Mouse (Mus musculus) macrophage (primary cell): ENCODE measurements around the gene Ociad2. TPM values are rescaled to one million over a fixed set of nuclear protein-coding genes. Genes with fewer than 3 reads are reported as not detected.

Experiments used
- H3K27ac ChIP-seq: fragments of 350-480 bp; formaldehyde crosslinking; 2 replicates; pipeline ENCODE4 v1.9.0; 2021
- H3K36me3 ChIP-seq: fragments of 350-480 bp; formaldehyde crosslinking; 2 replicates; pipeline ENCODE4 v1.9.0; 2021; ENCODE audit errors: inconsistent target
- H3K4me3 ChIP-seq: fragments of 350-480 bp; formaldehyde crosslinking; 2 replicates; pipeline ENCODE4 v1.9.0; 2021; ENCODE audit errors: inconsistent target
- H3K79me2 ChIP-seq: fragments of 350-480 bp; formaldehyde crosslinking; 2 replicates; pipeline ENCODE4 v1.9.0; 2021; ENCODE audit errors: inconsistent target
- WGBS: methylation state at CpG from one replicate; pipeline ENCODE4 v1.1.7; 2026; ENCODE audit warnings: inconsistent platforms; ENCODE audit not compliant: missing documents; 5-methylcytosine and 5-hydroxymethylcytosine counted together
- polyA plus RNA-seq: library from polyadenylated mRNA; stranded (reverse); fragments of 250-400 nt; gene quantifications from 3 replicates; pipeline ENCODE4 v1.2.4, GENCODE M21; 2018; ENCODE audit warnings: inconsistent platforms

The Ociad2 gene
- polyA plus RNA-seq, 1 experiment from 2014 or later, result 2.2 TPM

- H3K79me2 ChIP-seq, result no peaks in the 10 kb centered on the region; the same call in 1 of the 2 replicates
- no peak overlapping the region for H3K4me3 ChIP-seq
- no peak overlapping the region for H3K27ac ChIP-seq
- WGBS, result 92% methylated on average over 3 of the region's 3 CpGs
- peaks cover 86% of the 10 kb centered on the region for H3K36me3 ChIP-seq
These were observed 33.5 kb downstream of the Ociad2 start for GRCm38 (mm10) chr5:73307297-73307696.

DNA sequence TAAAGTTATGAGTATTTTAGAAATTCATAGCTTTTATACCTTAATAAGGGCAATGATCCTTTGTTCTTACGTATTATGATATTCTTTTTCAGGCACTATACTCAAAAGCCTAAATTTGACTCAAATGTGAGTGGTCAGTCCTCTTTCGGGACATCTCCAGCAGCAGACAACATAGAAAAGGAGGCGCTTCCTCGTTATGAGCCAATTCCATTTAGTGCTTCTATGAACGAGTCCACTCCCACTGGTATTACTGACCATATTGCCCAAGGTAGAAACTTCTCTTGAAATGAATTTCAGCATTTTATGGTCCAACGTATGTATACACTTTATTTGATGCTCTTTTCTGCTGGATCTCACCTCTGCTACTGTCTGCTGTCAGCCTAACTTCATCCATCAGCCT is 34.3 kb downstream of the Ociad2 start:
- Histone ChIP-seq H3K36me3 (peaks cover 89% of the 10 kb centered on the region), H3K27ac (no peak overlapping the region), H3K4me3 (no peak overlapping the region), H3K79me2 (no peaks in the 10 kb centered on the region; the same call in 1 of the 2 replicates)
- 92% methylated on average over 6 of the region's 6 CpGs for WGBS

DNA sequence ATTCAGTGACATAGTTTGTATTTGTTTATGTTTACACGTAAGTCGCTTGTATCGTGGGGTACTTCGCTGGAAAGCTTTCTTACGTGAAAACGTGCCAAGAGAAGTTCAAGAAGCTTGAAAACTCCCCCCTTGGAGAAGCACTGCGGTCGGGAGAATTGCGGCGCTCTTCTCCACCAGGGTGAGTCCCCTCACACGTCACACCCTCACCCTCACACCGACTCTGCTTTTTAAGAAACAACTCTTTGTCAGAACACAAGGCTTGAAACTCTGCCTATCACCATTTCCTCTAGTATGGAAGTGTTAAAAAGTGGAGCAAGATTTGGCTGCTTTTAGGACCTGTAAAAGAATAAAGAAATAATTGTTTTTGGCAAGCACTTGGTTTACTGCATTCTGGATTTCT is 36.3 kb downstream of the Ociad2 start:
- peaks cover 88% of the 10 kb centered on the region for H3K36me3 ChIP-seq
- H3K27ac ChIP-seq, result no peak overlapping the region
- H3K79me2 ChIP-seq, result peaks cover 7% of the 10 kb centered on the region
- no peak overlapping the region for H3K4me3 ChIP-seq
- 90% methylated on average over 12 of the region's 12 CpGs for WGBS

DNA sequence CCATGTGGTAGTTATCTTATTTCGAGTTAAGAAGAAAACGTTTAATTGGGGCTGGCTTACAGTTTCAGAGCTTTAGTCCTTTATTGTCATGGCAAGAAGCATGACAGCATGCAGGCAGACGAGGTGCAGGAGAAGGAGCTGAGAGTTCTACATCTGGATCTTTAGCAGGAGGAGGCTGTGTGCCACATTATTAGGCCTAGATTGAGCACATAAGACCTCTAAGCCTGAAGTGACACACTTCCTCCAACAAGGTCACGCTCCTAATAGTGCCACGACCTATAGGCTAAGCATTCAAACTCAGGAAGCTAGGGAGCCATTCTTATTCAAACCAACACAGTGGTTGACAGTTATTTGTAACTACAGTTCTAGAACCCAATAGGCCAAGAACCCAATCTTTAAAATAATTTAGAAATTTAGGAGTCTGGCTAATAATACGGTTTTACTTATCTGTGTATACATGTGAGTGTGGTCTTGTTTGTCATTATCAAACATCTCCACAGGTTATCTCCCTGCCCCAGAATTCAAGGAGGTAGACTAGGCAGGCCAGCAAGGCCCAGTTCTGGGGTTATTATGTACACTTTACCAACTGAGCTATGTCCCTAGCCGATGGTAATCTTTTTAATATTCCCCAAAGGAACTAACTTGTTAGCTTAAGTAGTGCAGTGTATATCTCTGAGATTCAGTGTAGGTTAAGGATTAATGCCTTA is 39.1 kb downstream of the Ociad2 start:
- Histone ChIP-seq H3K36me3 (peaks cover 77% of the 10 kb centered on the region), H3K27ac (no peak overlapping the region), H3K4me3 (no peak overlapping the region), H3K79me2 (peaks cover 35% of the 10 kb centered on the region)
- WGBS, result 95% methylated on average over 7 of the region's 7 CpGs

DNA sequence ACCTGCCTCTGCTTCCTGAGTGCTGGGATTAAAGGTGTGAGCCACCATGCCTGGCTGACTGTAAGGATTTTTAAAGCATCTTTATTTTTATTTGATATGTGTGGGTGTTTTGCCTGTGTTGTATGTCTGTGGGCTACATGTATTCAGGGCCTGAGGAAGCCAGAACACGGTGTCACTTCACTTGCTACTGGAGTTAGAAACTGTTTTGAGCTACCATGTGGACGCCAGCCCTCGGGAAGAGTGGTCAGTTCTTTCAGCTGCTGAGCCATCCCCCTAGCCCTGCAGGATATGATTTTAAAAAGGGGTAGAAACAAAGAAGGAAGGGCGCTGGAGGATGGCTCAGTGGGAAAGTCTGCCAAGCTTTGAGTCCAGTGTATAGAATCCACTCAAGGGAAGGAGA is 44.9 kb downstream of the Ociad2 start:
- Histone ChIP-seq H3K79me2 (peaks cover 74% of the 10 kb centered on the region), H3K36me3 (peaks cover 37% of the 10 kb centered on the region)
- 88% methylated on average over 4 of the region's 4 CpGs for WGBS

DNA sequence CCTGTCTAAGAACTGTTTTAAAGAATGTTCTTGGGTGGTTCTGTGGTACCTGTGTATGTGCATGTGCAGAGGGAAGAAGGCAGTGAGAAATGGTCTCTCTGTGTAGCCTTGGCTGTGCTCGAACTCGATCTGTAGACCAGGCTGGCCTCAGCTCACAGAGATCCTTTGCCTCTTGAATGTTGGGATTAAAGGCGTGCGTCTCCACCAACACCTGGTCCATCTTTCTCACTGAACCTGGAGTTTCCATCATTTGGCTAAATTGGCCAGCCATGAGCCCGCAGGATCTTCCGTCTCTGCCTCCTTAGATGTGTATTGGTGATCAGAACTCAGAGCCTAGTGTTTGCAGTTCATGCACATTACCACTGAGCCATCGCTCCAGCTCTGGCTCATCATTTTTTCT is 45.8 kb downstream of the Ociad2 start:
- peaks cover 72% of the 10 kb centered on the region for H3K79me2 ChIP-seq
- H3K27ac ChIP-seq, result no peak overlapping the region
- 95% methylated on average over 7 of the region's 7 CpGs for WGBS
- H3K36me3 ChIP-seq, result peaks cover 29% of the 10 kb centered on the region
- H3K4me3 ChIP-seq, result no peak overlapping the region

More for the DNA sequence above, 44.9 kb downstream of the Ociad2 start:
- Histone ChIP-seq H3K27ac (no peak overlapping the region), H3K4me3 (no peak overlapping the region)

- Histone ChIP-seq H3K4me3 (peak overlapping the region; percentile 91), H3K36me3 (peaks cover 25% of the 10 kb centered on the region), H3K79me2 (peaks cover 56% of the 10 kb centered on the region), H3K27ac (peak overlapping the region; percentile 54)
- WGBS, result 7% methylated on average over 8 of the region's 8 CpGs
These were observed 47.4 kb downstream of the Ociad2 start for GRCm38 (mm10) chr5:73293458-73293827.

DNA sequence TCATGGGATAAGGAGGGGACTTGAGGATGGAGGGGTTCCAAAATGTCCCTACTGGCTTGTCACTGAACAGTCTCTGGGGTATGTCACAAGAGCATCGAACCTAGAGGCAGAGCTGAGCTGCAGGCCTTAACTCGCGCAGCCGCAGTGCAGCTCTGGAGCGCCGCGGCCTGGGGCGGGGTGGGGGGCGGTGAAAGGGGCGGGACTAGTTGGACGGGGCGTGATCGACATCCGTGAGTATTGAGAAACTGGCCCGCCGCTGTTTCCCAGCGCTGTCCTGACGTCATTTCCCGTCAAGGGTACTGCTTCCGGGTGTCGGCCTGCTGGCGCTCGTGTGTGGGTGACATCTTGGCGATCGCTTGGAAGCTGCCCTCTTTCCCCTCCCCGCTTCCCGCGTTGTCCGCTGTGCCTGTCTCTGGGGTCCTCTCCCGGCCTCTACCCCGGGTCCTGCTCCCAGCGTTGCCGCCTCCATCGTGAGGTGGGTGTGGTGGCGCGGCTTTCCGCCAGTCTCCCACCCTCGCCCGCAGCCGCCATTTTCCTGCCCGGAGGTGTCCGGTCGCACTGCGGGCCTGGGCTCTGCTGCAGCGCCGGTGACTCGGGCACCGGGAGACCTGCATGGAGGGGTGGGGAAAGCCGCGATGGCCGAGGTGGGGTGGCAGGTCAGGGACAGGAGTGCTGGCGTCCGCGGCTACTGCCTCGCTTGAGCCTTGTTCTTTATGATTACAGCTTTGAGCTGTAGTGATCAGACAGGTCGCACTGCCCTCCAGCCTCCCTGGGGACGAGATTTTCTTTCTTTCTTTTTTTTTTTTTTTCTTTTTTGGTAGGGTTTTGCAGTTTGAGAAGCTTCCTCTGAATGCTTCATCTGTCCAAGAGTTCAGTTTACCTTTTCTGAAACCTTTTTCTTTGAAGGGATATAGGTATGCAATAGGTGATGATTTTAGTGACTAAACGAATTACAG is 48.0 kb downstream of the Ociad2 start, which contains the start of gene Ociad1:
TSS of gene Ociad1 (plus strand) at position 283 of the 956 bp plus-strand sequence.
- H3K4me3 ChIP-seq, result peak within 1 kb of the TSS; percentile 91
- H3K79me2 ChIP-seq, result peaks cover 49% of the 10 kb centered on the region
- H3K36me3 ChIP-seq, result peaks cover 21% of the 10 kb centered on the region
- H3K27ac ChIP-seq, result peak within 1 kb of the TSS; percentile 54
- under 1% methylated on average over 57 of the region's 58 CpGs for WGBS

DNA sequence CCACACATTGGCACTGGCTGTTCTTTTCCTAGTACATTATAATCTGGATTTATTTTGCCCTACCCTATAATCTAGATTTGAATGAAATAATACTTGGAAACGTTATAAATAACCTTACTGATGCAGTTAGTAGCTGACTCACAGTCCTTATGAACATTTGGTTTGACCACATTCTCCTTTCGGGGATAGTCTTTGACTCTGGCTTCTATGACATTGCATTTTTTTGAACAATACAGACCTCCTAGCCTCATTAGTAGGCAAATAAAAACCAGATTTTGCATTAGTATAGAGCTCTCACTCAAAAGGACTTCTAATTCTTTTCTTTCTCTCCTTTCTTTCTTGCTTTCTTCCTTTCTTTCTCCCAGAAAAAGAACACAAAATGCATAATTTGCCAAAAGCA is 50.9 kb downstream of the Ociad2 start:
- no peak overlapping the region for H3K4me3 ChIP-seq
- peaks cover 20% of the 10 kb centered on the region for H3K79me2 ChIP-seq
- no peaks in the 10 kb centered on the region for H3K36me3 ChIP-seq
- H3K27ac ChIP-seq, result no peak overlapping the region
- WGBS, result 33% methylated on average over 2 of the region's 2 CpGs

DNA sequence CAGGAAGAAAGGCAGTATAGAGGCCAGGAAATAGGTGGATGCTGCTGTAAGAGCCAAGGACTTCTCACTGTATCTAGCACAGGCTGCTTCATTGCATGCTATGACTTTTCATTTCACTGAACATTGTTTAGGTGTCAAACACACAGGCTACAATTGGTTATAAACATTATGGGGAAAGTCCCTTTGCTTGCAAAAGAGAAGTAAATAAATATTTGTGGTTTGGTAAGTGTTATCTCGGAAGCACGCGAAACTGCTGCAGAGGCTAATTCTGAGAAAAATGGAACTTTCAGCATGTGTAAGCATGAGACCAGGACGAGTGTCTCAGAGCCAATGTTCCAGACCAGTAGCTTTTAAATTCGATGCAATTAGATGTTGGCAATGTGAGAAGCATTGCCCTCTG is 54.2 kb downstream of the Ociad2 start:
- no peak overlapping the region for H3K27ac ChIP-seq
- 15% methylated on average over 5 of the region's 5 CpGs for WGBS
- H3K36me3 ChIP-seq, result no peaks in the 10 kb centered on the region
- H3K79me2 ChIP-seq, result no peaks in the 10 kb centered on the region
- H3K4me3 ChIP-seq, result no peak overlapping the region

DNA sequence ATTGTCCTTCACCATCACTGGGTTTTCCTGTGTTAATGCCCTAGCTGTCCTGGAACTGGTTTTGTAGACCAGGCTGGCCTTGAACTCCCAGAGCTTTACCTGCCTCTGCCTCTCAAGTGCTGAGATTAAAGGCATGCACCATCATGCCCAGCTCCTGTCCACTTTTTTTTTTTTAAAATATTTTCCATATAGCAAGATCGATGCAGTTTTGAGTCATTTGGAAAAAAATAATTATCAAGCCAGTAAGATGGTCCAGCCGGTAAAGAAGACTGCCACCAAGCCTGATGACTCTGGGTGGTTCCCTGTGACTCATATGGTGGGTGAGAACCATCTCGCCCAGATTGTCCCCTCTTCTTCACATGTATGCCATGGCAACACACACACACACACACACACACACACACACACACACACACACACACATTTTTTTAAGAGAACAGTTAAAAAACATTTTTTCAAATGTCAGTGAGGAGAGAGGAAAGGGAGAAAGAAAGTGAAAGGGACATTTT is 55.3 kb downstream of the Ociad2 start:
- Histone ChIP-seq H3K36me3 (no peaks in the 10 kb centered on the region), H3K27ac (no peak overlapping the region), H3K79me2 (no peaks in the 10 kb centered on the region), H3K4me3 (no peak overlapping the region)
- 75% methylated on average over 3 of the region's 3 CpGs for WGBS

GRCm38 (mm10) chr5:73284046-73284445 is 56.8 kb downstream of the Ociad2 start:
- Histone ChIP-seq H3K79me2 (no peaks in the 10 kb centered on the region), H3K27ac (no peak overlapping the region), H3K4me3 (no peak overlapping the region), H3K36me3 (no peaks in the 10 kb centered on the region)

DNA sequence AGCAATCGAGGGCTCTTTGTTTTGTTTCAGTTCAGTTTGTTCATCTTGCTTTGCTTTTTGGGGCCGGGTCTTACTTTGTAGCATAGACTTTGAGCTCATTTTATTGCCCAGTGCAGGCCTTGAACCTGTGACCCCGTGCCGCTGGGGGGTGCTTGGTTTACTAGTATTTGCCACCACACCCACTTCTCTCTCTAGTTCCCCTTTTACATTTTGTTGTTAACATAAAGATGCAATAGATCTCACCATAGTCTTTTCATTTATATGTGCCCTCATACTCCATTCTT is 60.3 kb downstream of the Ociad2 start:
- Histone ChIP-seq H3K36me3 (no peaks in the 10 kb centered on the region), H3K27ac (no peak overlapping the region), H3K4me3 (no peak overlapping the region), H3K79me2 (no peaks in the 10 kb centered on the region)
- 85% methylated on average over 4 of the region's 4 CpGs for WGBS

DNA sequence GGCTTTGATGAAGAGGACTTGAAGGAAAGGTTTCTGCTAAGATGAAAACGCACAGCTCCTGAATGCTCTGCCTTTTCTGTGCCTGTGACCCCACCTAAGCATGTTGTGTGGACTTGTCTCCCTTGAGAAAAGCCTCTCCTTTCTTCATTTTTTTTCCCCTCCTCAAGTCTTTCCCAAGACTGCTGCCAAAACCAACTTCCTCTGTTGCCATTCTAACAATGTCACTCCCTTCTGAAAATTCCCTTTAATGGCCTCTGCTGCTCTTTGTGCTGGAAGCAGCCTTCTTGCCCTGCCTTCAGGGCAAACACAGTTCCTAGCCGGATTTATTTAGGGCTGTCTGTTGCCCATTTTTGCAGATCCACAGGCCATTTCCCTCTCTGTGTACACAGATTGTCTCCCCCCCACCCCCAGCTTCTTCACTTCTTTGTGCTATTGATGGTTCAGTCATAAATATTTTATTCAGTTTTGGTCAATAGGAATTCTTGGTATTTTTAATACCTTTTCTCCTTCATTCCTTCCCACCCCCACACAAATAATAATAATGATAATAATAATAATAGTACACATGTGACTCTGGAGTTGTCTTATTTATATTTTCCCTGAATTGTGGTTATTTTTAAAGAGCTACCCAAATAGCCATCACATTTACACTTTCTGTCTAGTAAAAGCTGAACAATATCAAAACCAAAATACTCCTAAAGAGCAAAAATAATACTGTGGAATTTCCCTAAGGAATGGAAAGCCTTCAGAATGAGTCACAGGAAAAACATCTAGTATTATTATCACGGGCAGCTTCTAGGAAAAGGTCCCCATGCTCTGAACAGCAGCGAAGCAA is 60.9 kb downstream of the Ociad2 start:
- H3K79me2 ChIP-seq, result no peaks in the 10 kb centered on the region
- no peaks in the 10 kb centered on the region for H3K36me3 ChIP-seq
- no peak overlapping the region for H3K4me3 ChIP-seq
- no peak overlapping the region for H3K27ac ChIP-seq
- WGBS, result 87% methylated on average over 4 of the region's 4 CpGs
